Mouse (Mus musculus): Measurements from ENCODE around the gene Hist1h2bh. TPM values are rescaled to one million over a fixed set of nuclear protein-coding genes. Genes with fewer than 3 reads are reported as not detected.
A peak's percentile ranks its signal among the peaks of the same experiment; 100 is the strongest.
"Not testable (repeated sequence)": the region's sequence is repeated elsewhere in the genome, so short reads cannot be mapped to it uniquely, and the experiment has no call there.

Gene Hist1h2bh
- polyA plus RNA-seq (2012; rRNA removed), result 37.8 and 51.2 TPM in 2 replicates

- TF ChIP-seq POLR2A (IDR thresholded peaks at IDR 0.05; ENCODE audit: control insufficient read depth, extremely low read depth, insufficient read depth, low read length, poor library complexity), result peak; percentile 66; the same call in 1 of the 2 replicates
- under 1% methylated on average over 42 of the region's 42 CpGs for WGBS
- not testable (repeated sequence) for H3K4me1 ChIP-seq (replicated peaks; ENCODE audit: control insufficient read depth, insufficient read depth, low read length); H3K27me3 ChIP-seq (ENCODE audit: control insufficient read depth, insufficient read depth, low read length); H3K36me3 ChIP-seq (ENCODE audit: control insufficient read depth, insufficient read depth, low read length)
- Histone ChIP-seq H3K27ac (ENCODE audit: control insufficient read depth, insufficient read depth, low read length) (peak within 1 kb of the TSS; percentile 85), H3K4me3 (ENCODE audit: control insufficient read depth, insufficient read depth, low read length) (peak within 1 kb of the TSS; percentile 57)
- DNase-seq, result peak; percentile 71
These were observed at the start of gene Hist1h2bh for GRCm38 (mm10) chr13:23542999-23543607. Hist1h2bh (minus strand) TSS chr13:23543392.

GRCm38 (mm10) chr13:23592614-23593013 lies 49.4 kb upstream of the Hist1h2bh start:
- peaks cover 2% of the 10 kb centered on the region for H3K4me1 ChIP-seq (replicated peaks; ENCODE audit: control insufficient read depth, insufficient read depth, low read length)
- no peak for DNase-seq
- TF ChIP-seq CTCF (IDR thresholded peaks at IDR 0.05; ENCODE audit: borderline replicate concordance, control insufficient read depth, extremely low read depth, insufficient read depth, low read length, poor library complexity), result no peak
- TF ChIP-seq POLR2A (IDR thresholded peaks at IDR 0.05; ENCODE audit: control insufficient read depth, extremely low read depth, insufficient read depth, low read length, poor library complexity), result no peak
- H3K4me3 ChIP-seq (ENCODE audit: control insufficient read depth, insufficient read depth, low read length), result no peak overlapping the region
- H3K27ac ChIP-seq (ENCODE audit: control insufficient read depth, insufficient read depth, low read length), result no peak overlapping the region
- 76% methylated on average over 7 of the region's 7 CpGs for WGBS
- no peaks in the 10 kb centered on the region for H3K36me3 ChIP-seq (ENCODE audit: control insufficient read depth, insufficient read depth, low read length)
- no peaks in the 10 kb centered on the region for H3K27me3 ChIP-seq (ENCODE audit: control insufficient read depth, insufficient read depth, low read length)

- not testable (repeated sequence) for H3K27me3 ChIP-seq (ENCODE audit: control insufficient read depth, insufficient read depth, low read length); DNase-seq; H3K4me3 ChIP-seq (ENCODE audit: control insufficient read depth, insufficient read depth, low read length); H3K4me1 ChIP-seq (replicated peaks; ENCODE audit: control insufficient read depth, insufficient read depth, low read length); H3K36me3 ChIP-seq (ENCODE audit: control insufficient read depth, insufficient read depth, low read length); H3K27ac ChIP-seq (ENCODE audit: control insufficient read depth, insufficient read depth, low read length)
- 98% methylated on average over 7 of the region's 7 CpGs for whole genome bisulfite sequencing
These were observed 48.7 kb upstream of the Hist1h2bh start for GRCm38 (mm10) chr13:23591886-23592285.

GRCm38 (mm10) chr13:23591206-23591605 lies 48.0 kb upstream of the Hist1h2bh start:
- no peak for TF ChIP-seq CTCF (IDR thresholded peaks at IDR 0.05; ENCODE audit: borderline replicate concordance, control insufficient read depth, extremely low read depth, insufficient read depth, low read length, poor library complexity)
- H3K27ac ChIP-seq (ENCODE audit: control insufficient read depth, insufficient read depth, low read length), result no peak overlapping the region
- H3K4me3 ChIP-seq (ENCODE audit: control insufficient read depth, insufficient read depth, low read length), result no peak overlapping the region
- H3K4me1 ChIP-seq (replicated peaks; ENCODE audit: control insufficient read depth, insufficient read depth, low read length), result peaks cover 5% of the 10 kb centered on the region
- 96% methylated on average over 7 of the region's 7 CpGs for WGBS
- H3K27me3 ChIP-seq (ENCODE audit: control insufficient read depth, insufficient read depth, low read length), result no peaks in the 10 kb centered on the region
- no peak for DNase-seq
- H3K36me3 ChIP-seq (ENCODE audit: control insufficient read depth, insufficient read depth, low read length), result no peaks in the 10 kb centered on the region

- TF ChIP-seq POLR2A (IDR thresholded peaks at IDR 0.05; ENCODE audit: control insufficient read depth, extremely low read depth, insufficient read depth, low read length, poor library complexity), result no peak
- no peak for TF ChIP-seq CTCF (IDR thresholded peaks at IDR 0.05; ENCODE audit: borderline replicate concordance, control insufficient read depth, extremely low read depth, insufficient read depth, low read length, poor library complexity)
- Histone ChIP-seq H3K4me1 (replicated peaks; ENCODE audit: control insufficient read depth, insufficient read depth, low read length) (peaks cover 8% of the 10 kb centered on the region), H3K27me3 (ENCODE audit: control insufficient read depth, insufficient read depth, low read length) (no peaks in the 10 kb centered on the region), H3K4me3 (ENCODE audit: control insufficient read depth, insufficient read depth, low read length) (no peak overlapping the region), H3K27ac (ENCODE audit: control insufficient read depth, insufficient read depth, low read length) (peak overlapping the region; percentile 42; the same call in 1 of the 2 replicates), H3K36me3 (ENCODE audit: control insufficient read depth, insufficient read depth, low read length) (no peaks in the 10 kb centered on the region)
- no peak for DNase-seq
- WGBS, result 4% methylated on average over 1 of the region's 1 CpGs
These were observed 43.7 kb upstream of the Hist1h2bh start for GRCm38 (mm10) chr13:23586940-23587225.

GRCm38 (mm10) chr13:23586099-23586939 lies 43.1 kb upstream of the Hist1h2bh start:
- Histone ChIP-seq H3K27ac (ENCODE audit: control insufficient read depth, insufficient read depth, low read length) (peak overlapping the region; percentile 42), H3K4me3 (ENCODE audit: control insufficient read depth, insufficient read depth, low read length) (0 out of 2 replicates have a peak overlapping the region, but pooled peaks have one; percentile 5), H3K27me3 (ENCODE audit: control insufficient read depth, insufficient read depth, low read length) (no peaks in the 10 kb centered on the region), H3K36me3 (ENCODE audit: control insufficient read depth, insufficient read depth, low read length) (no peaks in the 10 kb centered on the region), H3K4me1 (replicated peaks; ENCODE audit: control insufficient read depth, insufficient read depth, low read length) (peaks cover 11% of the 10 kb centered on the region)
- no peak for DNase-seq
- no peak for TF ChIP-seq CTCF (IDR thresholded peaks at IDR 0.05; ENCODE audit: borderline replicate concordance, control insufficient read depth, extremely low read depth, insufficient read depth, low read length, poor library complexity)
- TF ChIP-seq POLR2A (IDR thresholded peaks at IDR 0.05; ENCODE audit: control insufficient read depth, extremely low read depth, insufficient read depth, low read length, poor library complexity), result no peak
- 4% methylated on average over 22 of the region's 22 CpGs for WGBS

Data from thymus, adult 2 months (tissue).